Mouse (Mus musculus) neural tube, embryonic 15.5 days (tissue): ENCODE measurements around the gene Dennd4b. TPM values are rescaled to one million over a fixed set of nuclear protein-coding genes. Genes with fewer than 3 reads are reported as not detected.

Experiments used
- ATAC-seq: fragments of 200-750 bp; cut with Nextera tagmentation; 2 replicates; pipeline ENCODE4 v1.8.0; 2017; ENCODE audit warnings: mild to moderate bottlenecking, moderate TSS enrichment, moderate library complexity; ENCODE audit not compliant: low FRiP score
- H3K27ac ChIP-seq: fragments of 300-500 bp; sonication (generic); replicated peaks from 2 replicates; pipeline ENCODE4 v1.5.1; 2015; ENCODE audit warnings: mild to moderate bottlenecking, inconsistent platforms
- H3K27me3 ChIP-seq: fragments of 300-500 bp; sonication (generic); replicated peaks from 2 replicates; pipeline ENCODE4 v1.6.1; 2015; ENCODE audit warnings: inconsistent platforms
- H3K36me3 ChIP-seq: fragments of 300-500 bp; sonication (generic); 2 replicates; pipeline ENCODE4 v1.6.1; 2015; ENCODE audit warnings: inconsistent platforms
- H3K4me1 ChIP-seq: fragments of 300-500 bp; sonication (generic); 2 replicates; pipeline ENCODE4 v1.6.1; 2015; ENCODE audit warnings: inconsistent platforms
- H3K4me2 ChIP-seq: fragments of 300-500 bp; sonication (generic); 2 replicates; pipeline ENCODE4 v1.6.1; 2015; ENCODE audit warnings: inconsistent platforms, mild to moderate bottlenecking, moderate library complexity
- H3K4me3 ChIP-seq: fragments of 300-500 bp; sonication (generic); replicated peaks from 2 replicates; pipeline ENCODE4 v1.5.1; 2015; ENCODE audit warnings: mild to moderate bottlenecking, inconsistent platforms
- H3K9ac ChIP-seq: fragments of 300-500 bp; sonication (generic); replicated peaks from 2 replicates; pipeline ENCODE4 v1.6.1; 2015; ENCODE audit warnings: mild to moderate bottlenecking, inconsistent platforms
- H3K9me3 ChIP-seq: fragments of 300-500 bp; sonication (generic); replicated peaks from 2 replicates; pipeline ENCODE4 v1.6.1; 2016; ENCODE audit warnings: inconsistent platforms
- WGBS: fragments of 180-500 bp; shearing (Covaris S2); methylation state at CpG from one replicate; pipeline ENCODE4 v1.1.7; 2015; ENCODE audit warnings: mixed read lengths; 5-methylcytosine and 5-hydroxymethylcytosine counted together
- microRNA-seq: library from miRNA; unstranded; fragments of <30 nt; microRNA quantifications from one replicate; pipeline ENCODE4, GENCODE M21; 2017
- polyA plus RNA-seq: library from polyadenylated mRNA; unstranded; fragments of >200 nt; fragmentation: Nextera tagmentation; extraction: Ambion mirVana; gene quantifications from 2 replicates; pipeline ENCODE4 v1.2.1, GENCODE M21; 2015

The Dennd4b gene
- polyA plus RNA-seq, 1 experiment from 2014 or later, result 7.3 TPM

GRCm38 (mm10) chr3:90313367-90313766 lies 48.4 kb downstream of the Dennd4b start:
- H3K27me3 ChIP-seq, result no peaks in the 10 kb centered on the region
- H3K36me3 ChIP-seq, result no peaks in the 10 kb centered on the region
- no peak overlapping the region for H3K27ac ChIP-seq
- H3K9me3 ChIP-seq, result no peaks in the 10 kb centered on the region
- ATAC-seq, result no peak
- H3K4me2 ChIP-seq, result no peak overlapping the region
- no peaks in the 10 kb centered on the region for H3K4me1 ChIP-seq
- H3K4me3 ChIP-seq, result no peak overlapping the region
- no peak overlapping the region for H3K9ac ChIP-seq

GRCm38 (mm10) chr3:90314241-90314640 lies 49.3 kb downstream of the Dennd4b start:
- no peak for ATAC-seq
- no peak overlapping the region for H3K9ac ChIP-seq
- no peaks in the 10 kb centered on the region for H3K27me3 ChIP-seq
- H3K4me3 ChIP-seq, result no peak overlapping the region
- H3K36me3 ChIP-seq, result no peaks in the 10 kb centered on the region
- no peak overlapping the region for H3K27ac ChIP-seq
- H3K9me3 ChIP-seq, result no peaks in the 10 kb centered on the region
- H3K4me1 ChIP-seq, result no peaks in the 10 kb centered on the region
- H3K4me2 ChIP-seq, result no peak overlapping the region

GRCm38 (mm10) chr3:90322289-90322688 lies 57.3 kb downstream of the Dennd4b start:
- peak overlapping the region; percentile 27 for H3K4me3 ChIP-seq
- no peaks in the 10 kb centered on the region for H3K9me3 ChIP-seq
- peak; percentile 67; the same call in 1 of the 2 replicates for ATAC-seq
- peak overlapping the region; percentile 55 for H3K4me2 ChIP-seq
- no peaks in the 10 kb centered on the region for H3K36me3 ChIP-seq
- H3K27ac ChIP-seq, result peak overlapping the region; percentile 87
- no peaks in the 10 kb centered on the region for H3K27me3 ChIP-seq
- H3K9ac ChIP-seq, result peak overlapping the region; percentile 40; the same call in 1 of the 2 replicates
- H3K4me1 ChIP-seq, result peaks cover 38% of the 10 kb centered on the region
- WGBS, result 26% methylated on average over 6 of the region's 6 CpGs

- H3K27ac ChIP-seq, result peak overlapping the region; percentile 87
- no peaks in the 10 kb centered on the region for H3K9me3 ChIP-seq
- H3K4me3 ChIP-seq, result no peak overlapping the region
- peak; percentile 89 for ATAC-seq
- H3K9ac ChIP-seq, result 0 out of 2 replicates have a peak overlapping the region, but pooled peaks have one; percentile 27
- 4% methylated on average over 5 of the region's 5 CpGs for WGBS
- peak overlapping the region; percentile 55 for H3K4me2 ChIP-seq
- no peaks in the 10 kb centered on the region for H3K27me3 ChIP-seq
- peaks cover 38% of the 10 kb centered on the region for H3K4me1 ChIP-seq
- no peaks in the 10 kb centered on the region for H3K36me3 ChIP-seq
These were observed 58.1 kb downstream of the Dennd4b start for GRCm38 (mm10) chr3:90323119-90323518.

Small RNA genes within 50 kb of the gene (microRNA-seq; reads per million reads assigned to microRNA genes)
- not detected for gene Mir7012

Other genes starting within 250 kb of the Dennd4b start
- gene 4933434E20Rik, start 213.5 kb upstream of the Dennd4b start, polyA plus RNA-seq, result 204 and 206 TPM in 2 replicates
- gene Ubap2l, start 212.6 kb upstream of the Dennd4b start, polyA plus RNA-seq, result 122 and 129 TPM in 2 replicates
- gene Tpm3, start 192.5 kb upstream of the Dennd4b start, polyA plus RNA-seq, result 313 and 382 TPM in 2 replicates
- 0.09 and 0.17 TPM in 2 replicates for gene Nup210l, start 161.1 kb upstream of the Dennd4b start, polyA plus RNA-seq
- gene Rps27, start 51.5 kb upstream of the Dennd4b start, polyA plus RNA-seq, result 856 and 950 TPM in 2 replicates
- gene Rab13, start 51.5 kb upstream of the Dennd4b start, polyA plus RNA-seq, result 23.1 and 25.2 TPM in 2 replicates
- gene Jtb, start 33.6 kb upstream of the Dennd4b start, polyA plus RNA-seq, result 93.0 and 93.3 TPM in 2 replicates
- 0.82 and 2.2 TPM in 2 replicates for gene Creb3l4, start 21.7 kb upstream of the Dennd4b start, polyA plus RNA-seq
- 49.3 and 56.0 TPM in 2 replicates for gene Slc39a1, start 17.0 kb upstream of the Dennd4b start, polyA plus RNA-seq
- 20.7 and 28.1 TPM in 2 replicates for gene Crtc2, start 11.0 kb upstream of the Dennd4b start, polyA plus RNA-seq
- 13.2 and 15.0 TPM in 2 replicates for gene Gatad2b, start 28.0 kb downstream of the Dennd4b start, polyA plus RNA-seq
- 30.5 and 34.3 TPM in 2 replicates for gene Slc27a3, start 124.8 kb downstream of the Dennd4b start, polyA plus RNA-seq
- gene Ints3, start 168.4 kb downstream of the Dennd4b start, polyA plus RNA-seq, result 29.8 and 31.5 TPM in 2 replicates
- gene Npr1, start 200.7 kb downstream of the Dennd4b start, polyA plus RNA-seq, result 3.1 and 4.4 TPM in 2 replicates
- 218 and 229 TPM in 2 replicates for gene Ilf2, start 210.9 kb downstream of the Dennd4b start, polyA plus RNA-seq
- gene Snapin, start 225.8 kb downstream of the Dennd4b start, polyA plus RNA-seq, result 97.8 and 98.7 TPM in 2 replicates
- gene Chtop, start 244.3 kb downstream of the Dennd4b start, polyA plus RNA-seq, result 169 TPM in 2 replicates
- gene S100a1, start 249.2 kb downstream of the Dennd4b start, polyA plus RNA-seq, result 23.5 and 29.1 TPM in 2 replicates
- gene S100a13, start 249.2 kb downstream of the Dennd4b start, polyA plus RNA-seq, result 11.7 and 16.8 TPM in 2 replicates